Mouse (Mus musculus) MN1 (cell line): ENCODE data around the gene Col1a1.

Source experiments
- DNase-seq: peaks from one replicate; pipeline ENCODE4 v3.0.0-alpha.2; 2016; ENCODE audit warnings: low spot score

Col1a1 gene

DNA sequence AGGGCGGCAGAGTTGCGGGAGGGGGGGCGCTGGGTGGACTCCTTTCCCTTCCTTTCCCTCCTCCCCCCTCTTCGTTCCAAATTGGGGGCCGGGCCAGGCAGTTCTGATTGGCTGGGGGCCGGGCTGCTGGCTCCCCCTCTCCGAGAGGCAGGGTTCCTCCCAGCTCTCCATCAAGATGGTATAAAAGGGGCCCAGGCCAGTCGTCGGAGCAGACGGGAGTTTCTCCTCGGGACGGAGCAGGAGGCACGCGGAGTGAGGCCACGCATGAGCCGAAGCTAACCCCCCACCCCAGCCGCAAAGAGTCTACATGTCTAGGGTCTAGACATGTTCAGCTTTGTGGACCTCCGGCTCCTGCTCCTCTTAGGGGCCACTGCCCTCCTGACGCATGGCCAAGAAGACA, at the start of gene Col1a1:
TSS of gene Col1a1 (plus strand) at position 180 of the 400 bp plus-strand sequence.
- DNase-seq, result no peak

DNA sequence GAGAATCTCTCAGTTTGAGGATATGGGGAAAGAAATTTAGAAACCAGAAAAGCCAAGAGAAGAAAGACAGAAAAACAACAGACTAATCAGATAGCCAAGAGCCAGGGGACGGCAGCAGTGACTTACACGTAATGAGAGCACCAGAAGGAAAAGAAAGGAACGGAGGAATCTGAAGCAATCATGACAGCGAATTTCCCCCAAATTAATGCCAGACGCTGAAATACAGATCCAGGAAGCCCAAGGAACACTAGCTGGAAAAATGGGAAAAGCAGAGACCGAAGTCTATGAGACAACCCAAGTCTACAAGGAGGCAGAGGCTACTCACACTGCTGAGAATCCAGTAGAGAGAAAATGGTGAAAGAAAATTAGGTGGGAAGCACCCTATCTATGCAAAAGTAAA, 44.9 kb upstream of the Col1a1 start:
- DNase-seq, result no peak

DNA sequence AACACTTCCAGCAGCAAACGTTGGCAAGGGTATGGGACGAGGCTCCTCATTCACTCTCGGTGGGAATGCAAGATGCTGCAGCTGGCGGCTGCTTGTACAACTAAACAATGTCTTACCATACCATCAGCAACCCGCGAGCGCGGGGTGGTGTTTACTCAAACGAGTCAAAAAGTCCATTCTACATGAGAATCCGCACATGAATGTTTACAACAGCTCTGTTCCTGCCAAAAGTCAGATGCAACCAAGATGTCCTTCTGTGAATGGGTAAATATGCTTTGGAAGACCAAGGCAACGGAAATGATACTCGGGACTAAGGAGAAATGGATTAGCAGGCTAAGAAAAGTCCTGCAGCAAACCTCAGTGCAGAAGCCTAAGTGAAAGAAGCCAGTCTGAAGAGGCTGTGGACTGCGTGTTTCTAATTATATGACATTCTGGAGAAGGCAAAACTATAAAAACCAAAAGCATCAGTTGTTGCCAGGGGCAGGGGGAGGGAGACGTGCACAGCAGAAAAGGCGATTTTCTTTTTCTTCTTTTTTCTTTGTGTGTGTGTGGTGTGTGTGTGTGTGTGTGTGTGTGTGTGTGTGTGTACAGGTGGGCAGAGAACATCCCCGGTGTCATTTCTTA, 39.2 kb upstream of the Col1a1 start:
- DNase-seq, result no peak

DNA sequence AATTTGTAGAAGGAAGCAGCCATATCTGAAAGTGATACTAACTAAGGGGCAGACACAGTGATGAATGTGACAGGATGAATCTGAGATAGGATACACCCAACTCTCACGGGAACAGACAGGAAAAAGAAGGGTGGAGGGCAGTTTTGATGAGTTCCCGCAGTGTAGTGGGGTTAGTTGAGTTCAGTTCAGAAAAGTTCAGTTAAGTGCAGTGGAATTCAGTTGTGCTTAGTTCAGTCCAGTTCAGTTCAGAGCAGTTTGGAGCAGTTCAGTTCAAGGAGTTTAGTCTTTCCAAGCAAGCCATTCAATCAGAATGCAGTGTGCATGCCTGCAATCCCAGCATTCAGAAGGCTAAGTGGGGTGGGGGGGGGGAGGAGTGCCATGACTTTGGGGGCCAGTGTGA, 34.8 kb upstream of the Col1a1 start:
- no peak for DNase-seq

DNA sequence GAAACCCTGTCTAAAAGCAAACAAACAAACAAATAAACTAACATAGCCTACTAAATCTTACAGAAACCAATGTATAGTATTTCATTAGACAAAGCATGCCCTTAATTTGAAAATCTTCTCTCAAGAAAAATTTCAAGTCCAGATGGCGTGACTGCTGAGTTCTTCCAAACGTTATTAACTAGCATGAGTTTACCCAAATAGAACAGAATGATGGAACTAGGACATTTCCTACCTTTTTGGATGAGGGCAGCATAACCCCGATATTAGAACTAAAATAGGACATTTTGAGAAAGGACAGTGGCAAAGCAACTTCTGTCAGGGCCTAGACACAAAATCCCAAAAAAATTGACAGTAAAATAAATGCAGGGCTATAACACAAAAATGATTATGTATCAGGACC, 31.7 kb upstream of the Col1a1 start:
- no peak for DNase-seq

DNA sequence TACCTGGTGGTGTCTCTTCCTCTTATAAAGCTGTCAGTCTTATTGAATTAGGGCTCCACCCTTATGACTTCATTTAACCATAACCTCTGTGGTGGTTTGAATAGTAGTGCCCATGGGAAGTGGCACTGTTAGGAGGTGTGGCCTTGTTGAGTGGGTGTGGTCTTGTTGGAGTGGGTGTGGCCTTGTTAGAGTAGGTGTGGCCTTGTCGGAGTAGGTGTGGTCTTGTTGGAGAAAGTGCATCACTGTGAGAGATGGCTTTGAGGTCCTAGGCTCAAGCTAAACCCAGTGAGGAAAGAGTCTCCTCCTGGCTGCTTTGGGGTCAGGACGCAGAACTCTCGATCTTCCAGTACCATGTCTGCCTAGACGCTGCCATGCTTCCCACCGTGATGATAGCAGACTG, 25.1 kb upstream of the Col1a1 start:
- no peak for DNase-seq

DNA sequence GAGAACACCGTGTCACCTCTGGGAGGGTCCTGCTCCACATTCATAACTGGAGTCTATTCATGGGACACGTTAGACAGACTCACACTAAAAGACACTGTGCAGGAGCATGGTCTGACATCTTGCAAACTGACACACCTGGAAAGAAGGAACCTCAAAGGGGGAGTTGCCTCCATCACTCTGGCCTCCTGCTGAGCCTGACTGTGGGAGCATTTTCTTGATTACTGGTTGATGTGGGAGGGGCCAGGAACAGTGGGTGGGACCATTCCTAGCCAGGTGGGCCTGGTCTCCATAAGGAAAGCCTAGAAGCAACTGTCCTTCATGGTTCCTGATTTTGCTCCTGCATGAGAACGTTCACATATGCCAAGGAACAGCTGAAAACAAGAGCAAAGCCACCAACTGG, 23.5 kb upstream of the Col1a1 start:
- no peak for DNase-seq

DNA sequence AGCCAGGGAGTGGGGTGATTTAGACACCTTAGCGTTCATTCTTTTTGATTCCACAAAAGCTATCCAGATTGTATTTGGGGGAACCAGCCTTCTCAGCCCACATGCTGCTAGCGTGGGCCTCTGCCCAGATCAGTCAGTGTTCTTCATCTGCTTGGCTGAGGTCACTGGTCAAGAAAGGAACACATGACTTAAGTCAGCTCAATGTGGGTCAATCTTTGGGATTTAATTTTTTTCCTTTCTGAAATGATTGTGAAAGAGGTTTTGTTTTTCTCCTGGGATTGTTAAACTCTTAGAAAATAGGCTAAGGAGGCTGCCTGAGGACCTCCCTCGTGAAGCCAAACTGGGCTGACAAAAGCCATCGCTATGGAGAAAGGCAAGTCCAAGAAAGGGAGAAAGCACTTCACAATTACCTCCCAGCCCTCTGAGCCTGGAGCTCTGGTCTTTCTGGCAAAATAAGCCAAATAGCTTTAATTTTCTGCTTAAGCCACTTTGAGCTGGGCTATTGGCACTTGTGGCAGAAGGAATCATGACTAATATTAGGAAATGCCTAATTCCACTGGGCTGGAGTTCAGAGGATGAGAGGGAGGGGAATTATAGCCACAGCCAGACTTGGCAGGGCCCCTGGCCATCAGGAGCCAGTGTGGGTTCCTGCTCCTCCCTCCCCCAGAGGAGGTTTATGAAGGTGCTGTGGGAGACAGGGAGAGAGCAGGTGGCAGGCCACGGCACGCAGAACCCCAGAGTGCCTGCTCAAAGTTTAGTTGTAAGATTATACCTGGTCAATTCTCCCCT, 22.5 kb upstream of the Col1a1 start:
- DNase-seq, result peak; percentile 26

DNA sequence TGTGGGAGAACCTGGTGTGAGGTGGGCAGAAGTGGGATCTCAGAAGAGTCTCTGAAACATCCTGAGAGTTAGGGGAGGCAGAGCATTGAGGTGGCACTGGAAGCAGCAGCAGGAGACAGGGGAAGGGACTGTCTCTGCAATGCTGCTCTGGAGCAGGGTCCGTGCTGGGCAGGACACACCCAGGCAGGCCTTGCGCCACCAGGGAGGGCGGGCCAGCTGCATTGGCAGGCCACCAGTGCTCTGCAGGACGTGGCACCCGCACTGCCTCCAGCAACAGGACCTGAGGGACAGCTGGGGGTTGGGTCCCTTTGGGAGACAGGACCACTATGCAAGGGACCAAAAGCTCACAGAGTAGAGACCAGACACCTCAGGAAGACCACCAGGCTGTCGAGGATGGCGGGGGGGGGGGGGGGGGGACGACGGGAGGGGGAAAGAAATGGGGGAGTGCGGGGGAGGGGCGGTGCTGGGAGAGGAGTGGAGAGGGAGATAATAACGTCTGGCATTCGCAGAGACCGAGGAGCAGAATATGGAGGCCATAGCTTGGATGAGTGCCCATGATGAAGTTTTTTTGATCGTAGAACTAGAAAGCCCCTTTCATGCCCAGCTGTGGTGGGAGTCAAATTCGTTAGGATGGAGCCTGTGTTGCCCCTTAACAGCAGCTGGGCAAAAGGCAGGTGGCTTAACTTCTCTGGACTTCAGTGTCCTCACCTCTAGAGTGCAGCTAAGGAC, 20.2 kb upstream of the Col1a1 start:
- DNase-seq, result peak; percentile 76

DNA sequence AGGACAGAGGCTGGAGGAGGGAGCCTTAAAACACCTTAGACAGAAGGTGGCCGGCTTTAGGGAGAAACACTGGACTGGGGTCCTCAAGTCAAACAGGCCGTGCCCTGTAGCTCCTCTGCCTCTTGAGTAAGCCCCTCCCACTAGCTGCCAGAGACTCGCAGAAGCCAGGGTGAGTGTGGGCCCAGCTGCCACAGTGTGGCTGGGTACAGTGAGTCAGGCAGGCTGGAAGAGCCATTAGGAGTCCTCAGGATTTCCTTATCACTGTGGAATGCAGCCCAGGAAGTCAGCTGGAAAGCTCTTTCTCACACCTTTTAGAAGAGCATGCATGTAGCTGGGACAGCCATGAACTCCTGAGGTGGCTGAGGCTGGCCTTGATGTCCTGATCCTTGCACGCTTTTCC, 19.5 kb upstream of the Col1a1 start:
- peak; percentile 65 for DNase-seq

DNA sequence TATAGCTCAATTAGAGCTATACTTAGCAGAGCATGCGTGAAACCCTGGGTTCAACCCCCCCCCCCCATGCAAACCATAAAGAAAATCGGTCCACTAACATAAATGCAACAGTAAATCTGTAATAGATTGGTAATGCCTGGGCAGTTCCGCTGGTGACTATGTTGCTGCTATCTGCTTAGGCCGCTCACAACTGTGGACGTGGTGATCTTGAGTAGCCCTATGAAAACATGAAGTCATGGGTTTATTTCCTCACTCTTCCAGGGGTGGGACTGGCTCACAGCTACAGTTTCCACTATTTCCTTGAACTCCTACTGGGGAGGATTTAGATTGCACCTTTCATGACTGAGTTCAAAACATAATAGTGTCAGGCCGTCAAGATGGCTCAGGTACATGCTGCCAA, 18.3 kb upstream of the Col1a1 start:
- no peak for DNase-seq

DNA sequence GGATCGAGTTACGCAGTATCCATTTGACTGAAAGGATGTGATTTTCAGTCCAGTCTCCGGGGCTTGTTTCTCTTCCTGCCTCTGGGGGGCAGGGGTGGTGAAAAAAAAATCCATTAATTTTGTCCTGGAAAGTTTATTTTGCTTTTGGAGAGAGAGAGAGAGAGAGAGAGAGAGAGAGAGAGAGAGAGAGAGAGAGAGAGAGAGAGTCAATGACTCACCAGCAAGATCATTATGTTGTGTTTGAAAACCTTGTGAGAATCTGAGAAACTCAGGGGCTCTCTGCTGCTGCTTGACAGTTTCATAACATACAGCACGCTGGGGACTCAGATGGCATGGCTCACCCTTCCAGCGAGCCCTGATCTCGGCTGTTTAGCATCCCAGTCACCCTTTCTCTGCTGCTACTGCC, 15.0 kb upstream of the Col1a1 start:
- DNase-seq, result no peak

DNA sequence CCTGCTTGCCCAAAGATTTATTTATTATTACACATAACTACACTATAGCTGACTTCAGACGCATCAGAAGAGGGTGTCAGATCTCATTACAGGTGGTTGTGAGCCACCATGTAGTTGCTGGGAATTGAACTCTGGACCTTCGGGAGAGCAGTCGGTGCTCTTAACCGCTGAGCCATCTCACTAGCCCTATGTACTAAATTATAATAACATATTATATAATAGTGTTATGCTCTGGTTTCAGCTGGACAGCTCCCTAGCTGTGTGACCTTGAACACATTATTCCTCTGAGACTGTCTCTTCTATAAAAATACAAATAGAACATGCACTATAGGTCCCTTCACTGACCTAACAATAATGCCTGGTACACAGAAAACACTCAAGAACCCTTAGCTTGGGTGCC, 11.0 kb upstream of the Col1a1 start:
- DNase-seq, result no peak

DNA sequence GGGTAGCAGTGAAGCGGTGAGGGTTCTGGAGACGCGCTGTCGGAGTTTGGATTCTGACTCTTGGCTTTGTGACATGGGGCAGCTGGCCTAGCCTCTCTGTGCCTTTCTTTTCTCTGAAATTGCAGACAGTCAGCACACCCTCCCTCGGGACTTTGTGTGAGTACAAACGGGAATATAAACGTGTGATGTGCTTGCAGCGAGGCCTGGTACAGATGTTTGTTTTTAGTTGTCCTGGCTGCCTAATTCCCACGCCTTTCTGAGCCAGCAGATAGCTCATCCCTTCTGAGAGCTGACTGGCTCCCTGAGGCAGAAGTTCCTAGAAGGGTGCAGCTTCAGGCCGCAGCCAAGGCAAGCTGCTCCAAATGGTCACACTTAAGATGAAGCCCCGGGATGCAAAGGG, 9.6 kb upstream of the Col1a1 start:
- DNase-seq, result no peak

DNA sequence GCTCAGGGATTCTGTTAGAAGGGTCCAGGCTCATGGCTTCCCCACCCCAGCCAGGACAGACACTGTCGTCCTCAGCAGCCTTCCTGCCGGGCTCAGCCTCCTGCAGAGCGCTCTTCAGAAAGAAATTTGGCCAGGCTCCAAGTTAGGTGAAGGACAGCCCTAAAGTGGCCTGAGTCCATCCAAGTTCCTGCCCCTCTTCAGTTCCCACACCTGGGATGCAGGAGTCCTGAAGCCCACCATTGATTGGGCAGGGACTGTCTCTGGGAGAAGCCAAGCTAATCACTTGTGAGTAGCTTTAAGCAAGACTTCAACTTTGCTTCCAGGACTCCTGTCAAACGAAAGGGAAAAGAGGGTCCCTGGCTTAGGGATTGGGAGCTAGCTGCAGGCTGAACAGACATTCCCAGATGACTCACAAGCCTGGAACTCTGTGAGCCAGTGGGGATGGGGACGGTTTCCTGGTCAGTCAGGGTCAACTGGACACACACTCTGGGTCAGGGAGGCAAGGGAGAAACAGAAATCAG, 8.2 kb upstream of the Col1a1 start:
- peak; percentile 64 for DNase-seq

DNA sequence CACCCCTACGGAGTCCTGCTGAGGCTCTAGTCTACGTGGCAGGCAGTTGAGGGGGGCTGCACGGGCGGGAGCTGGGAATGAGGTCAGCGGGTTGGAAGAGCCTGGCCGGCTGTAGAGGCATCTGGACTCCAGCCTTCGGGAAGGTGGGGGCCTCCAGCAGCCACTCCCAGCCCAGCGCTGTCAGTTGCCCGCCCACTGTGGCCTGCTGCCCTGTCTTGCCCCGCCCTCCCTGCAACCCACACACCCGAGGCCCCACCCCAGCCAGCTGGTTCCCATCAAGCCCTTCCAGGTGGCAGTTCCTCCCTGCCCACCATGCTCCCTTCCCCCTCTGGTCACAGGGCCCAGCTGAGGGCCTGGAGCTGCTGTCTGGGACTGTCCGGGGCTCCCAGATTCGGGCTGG, 7.2 kb upstream of the Col1a1 start:
- DNase-seq, result peak; percentile 91

DNA sequence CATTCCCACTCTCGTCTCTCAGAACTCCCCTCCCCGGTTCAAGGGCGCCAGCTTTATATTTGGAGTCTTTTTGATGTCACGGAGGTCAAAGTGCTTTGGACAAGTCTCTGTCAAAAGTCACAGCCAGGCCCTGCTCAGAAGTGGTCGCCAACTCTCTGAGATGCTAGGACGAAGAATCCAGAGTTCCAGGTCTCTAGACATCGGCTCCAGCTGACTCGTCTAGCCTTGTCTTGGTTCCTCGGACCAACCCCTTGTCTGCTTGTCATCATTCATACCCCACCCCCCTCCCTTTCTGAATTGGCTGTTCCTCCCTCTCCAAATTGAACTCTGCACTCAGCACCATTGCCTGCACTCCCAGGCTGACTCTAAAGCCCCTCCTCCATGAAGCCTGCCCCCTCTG, 6.4 kb upstream of the Col1a1 start:
- DNase-seq, result peak; percentile 38

DNA sequence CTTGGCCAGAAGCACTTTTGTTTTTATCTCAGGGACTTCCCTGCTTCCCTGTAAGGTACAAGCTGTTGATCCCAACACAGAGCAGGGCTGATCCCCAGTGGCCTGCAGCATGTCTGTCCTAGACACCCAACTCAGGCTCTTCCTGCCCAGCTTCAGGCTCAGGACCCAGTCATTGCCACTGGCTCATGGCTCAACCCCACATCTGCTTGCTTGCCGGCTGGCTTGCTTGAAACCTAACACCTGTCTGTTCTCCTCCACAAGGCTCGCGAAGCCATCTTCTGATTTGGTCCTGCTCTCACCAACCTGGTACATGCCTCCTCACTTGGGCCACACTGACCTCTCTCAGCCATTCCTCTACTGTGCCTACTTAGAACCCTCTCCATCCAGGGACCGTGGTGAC, 5.9 kb upstream of the Col1a1 start:
- peak; percentile 35 for DNase-seq

DNA sequence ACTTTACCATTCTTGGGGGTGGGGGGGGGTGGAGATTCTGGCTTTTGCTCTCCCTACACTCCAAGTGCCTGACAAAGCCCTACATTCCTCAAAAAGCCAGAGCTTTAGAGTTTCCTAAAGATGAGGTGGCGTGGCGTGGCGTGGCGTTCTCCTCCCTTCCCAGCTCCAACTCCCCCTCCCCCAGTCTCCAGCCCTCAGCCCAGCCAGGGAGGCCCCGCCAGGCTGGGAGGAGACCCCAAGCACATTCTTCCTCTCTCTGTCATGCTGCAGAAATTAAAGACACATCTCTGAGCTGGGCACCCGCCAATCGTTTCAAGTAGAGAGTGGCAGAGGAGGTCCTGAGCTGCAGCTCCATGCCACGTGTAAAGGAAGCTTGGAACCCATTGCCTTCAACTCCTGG, 2.4 kb upstream of the Col1a1 start:
- DNase-seq, result no peak

DNA sequence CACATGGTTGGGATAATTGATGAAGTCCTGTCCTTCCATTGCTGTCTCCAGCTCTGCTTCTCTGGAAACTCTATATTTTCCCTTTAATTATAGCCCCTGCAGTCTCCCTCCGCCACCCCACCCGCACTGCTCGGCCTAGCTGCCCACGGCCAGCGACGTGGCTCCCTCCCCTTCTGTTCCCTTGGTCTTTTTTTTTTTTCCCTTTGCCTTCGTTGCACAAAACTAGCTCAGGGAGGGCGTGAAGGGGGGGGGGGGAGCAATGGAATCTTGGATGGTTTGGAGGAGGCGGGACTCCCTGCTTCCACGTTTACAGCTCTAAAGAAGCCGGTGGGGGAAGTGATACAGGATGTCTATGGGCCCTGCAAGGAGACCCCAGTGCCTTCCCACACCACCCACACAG, 1.5 kb upstream of the Col1a1 start:
- no peak for DNase-seq

DNA sequence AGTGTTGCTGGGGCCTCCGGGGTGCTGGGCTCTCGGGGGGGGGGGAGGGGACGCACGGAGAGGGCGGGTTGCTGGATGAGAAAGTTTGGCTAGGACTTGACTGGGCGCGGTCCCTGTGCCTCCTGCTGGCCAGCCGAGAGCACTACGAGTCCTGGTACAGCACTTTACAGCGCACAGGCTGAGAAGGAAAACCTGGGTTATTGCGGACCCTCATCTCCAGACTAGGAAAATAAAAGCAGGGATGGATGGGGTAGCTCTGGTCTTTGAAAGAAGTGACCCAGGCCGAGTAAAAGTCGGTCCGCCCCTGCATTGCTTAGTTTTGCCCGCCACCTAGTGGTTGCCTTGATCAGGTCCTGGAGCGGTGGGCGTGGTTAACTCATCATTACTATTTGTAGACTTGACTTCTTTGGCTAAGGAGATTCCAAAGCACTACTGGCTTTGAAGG, 849 bp downstream of the Col1a1 start:
- DNase-seq, result peak; percentile 90

DNA sequence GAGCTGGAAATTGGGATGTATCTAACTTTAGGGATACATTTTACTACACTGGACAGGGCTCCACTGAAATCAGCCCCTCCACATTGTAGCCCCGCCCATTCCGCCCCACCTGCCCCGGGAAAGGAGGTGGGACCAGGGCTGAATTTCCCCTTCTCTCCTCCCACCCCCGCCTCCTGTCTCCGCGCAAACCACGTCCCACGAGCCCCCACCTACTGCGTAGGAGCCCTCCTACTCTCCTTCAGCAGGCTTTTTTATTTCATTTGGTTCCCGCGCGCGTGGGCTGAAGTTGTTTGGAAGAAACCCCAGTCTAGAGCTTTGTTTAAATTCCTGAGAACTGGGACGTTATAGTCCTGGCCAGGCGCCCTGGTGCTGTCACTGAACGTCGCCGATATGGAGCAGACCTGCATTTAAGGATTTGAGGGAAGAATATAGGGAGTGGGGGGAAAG, 1.3 kb downstream of the Col1a1 start:
- no peak for DNase-seq

DNA sequence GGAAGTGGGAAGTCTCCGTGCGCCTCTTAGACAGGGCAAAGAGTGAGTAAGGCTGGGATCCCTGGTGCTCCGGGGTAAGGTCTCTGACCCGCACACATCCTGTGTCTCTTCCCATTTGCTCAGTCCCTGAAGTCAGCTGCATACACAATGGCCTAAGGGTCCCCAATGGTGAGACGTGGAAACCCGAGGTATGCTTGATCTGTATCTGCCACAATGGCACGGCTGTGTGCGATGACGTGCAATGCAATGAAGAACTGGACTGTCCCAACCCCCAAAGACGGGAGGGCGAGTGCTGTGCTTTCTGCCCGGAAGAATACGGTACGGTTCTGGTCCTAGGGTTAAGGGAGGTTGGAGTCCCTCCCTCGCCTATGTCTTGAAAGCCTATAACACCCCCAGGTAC, 1.8 kb downstream of the Col1a1 start:
- DNase-seq, result no peak
